Mouse (Mus musculus): ENCODE measurements around the gene Dpm3.

The Dpm3 gene

GRCm38 (mm10) chr3:89268916-89269315, 9.8 kb downstream of the Dpm3 start:
- in situ Hi-C loops (cut with MboI): no loop called here

GRCm38 (mm10) chr3:89270051-89270755, 11.0 kb downstream of the Dpm3 start, which contains the start of gene Slc50a1:
Slc50a1 (minus strand) TSS chr3:89270570.
- in situ Hi-C loops (cut with MboI): no loop called here

DNA sequence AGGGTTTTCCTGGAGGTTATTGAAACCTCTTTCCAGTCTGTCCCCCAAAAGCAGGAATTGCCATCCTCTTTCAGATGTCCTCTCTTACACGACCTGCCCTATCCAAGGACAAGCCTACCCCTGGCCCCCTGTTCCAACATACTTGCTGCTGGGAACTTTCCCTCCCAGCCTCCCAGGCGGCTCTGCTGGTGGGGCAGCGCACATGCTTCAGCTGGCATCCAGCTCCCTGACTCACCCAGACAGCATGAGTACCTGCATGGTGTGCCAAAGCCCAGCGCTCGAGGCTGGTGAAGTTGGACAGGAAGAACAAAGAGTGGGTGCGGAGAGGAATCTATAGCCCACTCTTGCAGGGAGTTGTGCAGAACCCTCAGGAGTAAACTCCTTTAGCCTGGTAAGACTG, 11.7 kb downstream of the Dpm3 start:
- in situ Hi-C loops (cut with MboI): no loop called here

DNA sequence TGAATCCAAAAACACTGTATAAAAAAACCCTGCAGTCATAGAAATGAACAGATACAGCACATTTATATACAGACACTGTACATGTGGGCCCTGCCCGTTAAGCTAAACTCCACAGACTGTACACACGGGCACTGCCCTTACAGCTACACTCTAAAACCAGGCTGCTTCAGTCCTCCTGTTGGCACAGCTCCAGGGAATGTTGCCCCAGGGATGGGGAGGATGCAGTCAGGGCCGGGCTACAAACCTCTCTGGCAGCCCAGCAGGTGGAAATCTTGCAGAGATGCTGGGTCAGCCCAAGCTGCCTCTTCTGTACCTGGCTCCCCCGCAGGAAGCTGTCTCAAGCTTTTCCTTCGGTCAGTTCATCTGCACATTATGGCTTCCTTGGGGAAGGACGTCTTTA, 12.6 kb downstream of the Dpm3 start:
- in situ Hi-C loops (cut with MboI): no loop called here

- in situ Hi-C loops (cut with MboI): no loop called here
These were observed 16.9 kb downstream of the Dpm3 start for GRCm38 (mm10) chr3:89276061-89276460.

DNA sequence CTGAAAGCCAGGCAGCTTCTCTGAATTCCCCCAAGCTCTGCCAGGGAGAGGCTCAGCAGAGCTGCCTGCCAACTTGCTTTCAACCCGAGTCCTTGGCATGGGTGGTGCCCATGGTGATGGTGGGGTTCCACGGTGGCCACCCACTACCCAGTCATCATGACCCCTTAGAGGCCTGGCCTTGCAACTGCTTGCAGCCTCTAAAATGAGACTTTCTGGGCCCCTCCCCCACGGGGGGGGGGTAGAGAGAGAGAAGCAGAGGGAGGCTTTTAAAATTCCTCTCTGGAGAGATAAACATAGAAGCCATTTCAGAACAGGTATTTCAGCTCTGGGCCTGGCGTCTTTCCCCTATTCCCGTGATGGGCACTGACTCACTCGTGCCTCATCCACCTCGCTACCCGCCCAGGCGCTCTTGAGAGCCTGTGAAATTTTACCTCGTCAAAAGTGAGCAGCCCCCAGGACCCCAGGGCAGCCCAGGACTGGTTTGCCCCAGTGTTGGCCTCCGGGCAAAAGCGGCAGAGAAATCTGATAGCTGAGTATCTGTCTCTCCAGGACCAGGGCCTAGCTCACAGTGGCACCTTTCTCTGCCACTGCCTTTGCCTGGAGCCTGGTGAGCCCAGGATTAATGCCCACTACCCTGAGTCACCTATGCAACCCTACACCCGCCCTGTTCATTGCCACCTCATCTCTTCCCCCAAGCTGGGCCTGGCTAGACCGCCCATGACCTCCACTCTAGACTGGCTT, 18.3 kb downstream of the Dpm3 start:
- in situ Hi-C loops (cut with MboI): no loop called here

- in situ Hi-C loops (cut with MboI): no loop called here
These were observed 18.9 kb downstream of the Dpm3 start for GRCm38 (mm10) chr3:89278107-89278506.

- in situ Hi-C loops (cut with MboI): no loop called here
These were observed 19.5 kb downstream of the Dpm3 start for GRCm38 (mm10) chr3:89278643-89279042.

DNA sequence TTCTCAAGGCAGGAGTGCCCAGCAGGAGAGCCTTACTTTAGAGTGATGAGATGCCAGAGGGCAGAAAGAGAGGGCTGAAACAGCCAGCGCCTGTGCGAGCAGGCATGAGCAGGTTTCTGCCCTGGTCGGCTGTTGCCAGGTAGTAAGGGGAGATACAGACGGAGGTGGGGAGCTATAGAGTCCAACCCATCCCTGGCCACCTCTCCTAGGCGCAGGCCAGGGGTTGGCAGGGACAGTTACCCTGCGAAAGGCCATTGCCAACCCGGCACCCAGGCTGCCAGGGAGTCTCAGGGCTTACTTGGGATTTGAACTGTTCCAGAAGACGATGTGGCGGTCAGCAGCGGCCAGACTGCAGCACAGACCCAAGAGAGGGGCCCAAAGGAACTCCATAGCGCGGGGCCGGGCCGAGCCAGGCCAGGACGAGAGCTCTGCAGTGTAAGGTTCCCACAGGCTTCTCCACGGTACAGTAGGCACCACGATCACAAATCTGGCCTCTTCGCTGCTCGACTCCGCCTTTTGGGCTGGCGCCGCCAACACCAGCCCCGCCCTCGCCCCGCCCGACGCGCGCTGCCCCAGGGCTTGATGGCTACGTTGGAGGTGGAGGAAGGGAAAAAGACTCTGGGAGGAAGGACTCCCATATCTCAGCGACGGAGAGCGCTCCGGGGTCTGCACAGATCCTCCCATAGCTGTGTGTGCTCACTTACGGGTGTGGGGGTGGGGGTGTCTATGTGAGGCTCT, 20.2 kb downstream of the Dpm3 start:
- in situ Hi-C loops (cut with MboI): no loop called here

GRCm38 (mm10) chr3:89280050-89280605, 21.0 kb downstream of the Dpm3 start:
- in situ Hi-C loops (cut with MboI): no loop called here

DNA sequence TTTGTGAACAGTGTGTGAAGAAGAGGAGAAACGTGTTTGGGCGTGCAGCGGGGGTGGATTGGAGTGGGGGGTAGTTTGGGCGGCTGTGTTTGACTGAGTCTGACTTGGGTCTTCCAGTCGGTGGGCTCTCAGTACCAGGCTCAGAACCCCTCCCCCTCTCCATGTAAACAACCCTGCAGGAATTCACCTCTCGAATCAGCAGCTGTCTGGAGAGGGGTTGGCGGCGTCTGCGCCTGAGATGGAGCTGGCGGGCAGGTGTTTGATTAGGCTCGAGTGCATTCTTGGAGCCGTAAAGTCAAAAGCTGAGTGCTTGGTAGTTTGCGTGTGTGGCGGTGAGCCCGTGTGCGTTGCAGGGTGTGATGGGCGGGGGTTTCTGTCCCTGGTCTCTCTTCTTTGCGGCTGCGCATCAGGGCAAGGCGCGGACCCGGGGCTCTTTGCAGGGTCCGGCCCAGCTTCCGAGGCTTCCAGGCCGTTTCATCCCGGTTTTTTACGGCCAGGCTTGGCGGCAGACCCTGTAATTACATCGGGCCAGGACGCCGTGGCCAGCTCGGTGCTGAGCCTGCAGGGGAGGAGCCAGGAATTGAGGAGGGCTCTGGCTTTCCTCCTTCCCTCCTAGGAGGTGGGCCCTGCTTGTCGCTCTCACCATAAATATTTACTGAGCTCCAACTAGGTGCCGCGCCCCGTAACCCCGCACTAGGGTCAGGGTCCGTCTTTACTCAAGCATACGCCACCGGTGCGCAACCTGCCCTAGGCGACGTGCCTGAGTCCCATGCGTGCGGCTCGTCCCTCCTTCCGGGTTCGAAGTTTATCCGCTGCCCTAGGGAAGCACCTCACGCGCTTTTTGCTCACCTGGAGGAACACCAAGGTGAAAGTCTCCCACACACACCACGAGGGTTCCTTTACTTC, 21.7 kb downstream of the Dpm3 start, which contains the start of gene Efna1:
TSS of gene Efna1 (minus strand) at position 537 of the 906 bp plus-strand sequence.
- in situ Hi-C loops (cut with MboI): no loop called here

DNA sequence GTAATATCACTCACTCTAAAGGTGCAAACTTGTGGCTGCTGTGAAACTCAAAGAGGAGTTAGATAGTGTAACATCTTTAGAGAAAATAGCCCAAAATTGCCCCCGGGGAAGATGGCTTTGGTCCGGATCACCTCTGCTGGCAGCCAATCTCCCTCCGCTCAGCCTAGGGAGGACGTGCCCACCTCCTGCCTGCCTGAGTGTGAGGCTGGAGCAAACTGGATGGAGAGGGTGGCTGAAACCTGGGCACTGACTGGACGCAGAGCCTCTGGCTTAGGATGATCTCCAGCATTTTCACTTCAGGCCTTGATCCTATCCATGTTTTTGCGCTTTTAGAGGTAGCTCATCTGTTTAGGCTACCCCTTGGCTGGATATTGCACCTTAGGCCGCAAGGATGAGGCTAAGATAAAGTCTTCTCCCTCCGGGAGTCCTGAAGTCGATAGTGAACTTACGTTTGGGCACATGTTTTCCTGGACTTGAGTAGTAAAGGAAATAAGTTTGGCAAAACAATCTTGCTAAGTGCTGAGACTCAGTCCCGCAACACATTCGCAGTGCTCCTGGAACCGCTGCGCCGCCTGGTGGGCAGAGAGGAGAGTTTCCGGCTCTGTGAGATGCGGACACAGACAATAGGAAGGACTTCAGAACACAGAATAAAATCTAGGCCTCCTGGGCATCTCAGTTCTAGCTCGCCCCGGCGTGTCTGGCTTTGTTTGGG, 22.6 kb downstream of the Dpm3 start:
- in situ Hi-C loops (cut with MboI): no loop called here

- in situ Hi-C loops (cut with MboI): no loop called here
These were observed 23.1 kb downstream of the Dpm3 start for GRCm38 (mm10) chr3:89282291-89282643.

- in situ Hi-C loops (cut with MboI): no loop called here
These were observed 25.1 kb downstream of the Dpm3 start for GRCm38 (mm10) chr3:89284261-89284660.

DNA sequence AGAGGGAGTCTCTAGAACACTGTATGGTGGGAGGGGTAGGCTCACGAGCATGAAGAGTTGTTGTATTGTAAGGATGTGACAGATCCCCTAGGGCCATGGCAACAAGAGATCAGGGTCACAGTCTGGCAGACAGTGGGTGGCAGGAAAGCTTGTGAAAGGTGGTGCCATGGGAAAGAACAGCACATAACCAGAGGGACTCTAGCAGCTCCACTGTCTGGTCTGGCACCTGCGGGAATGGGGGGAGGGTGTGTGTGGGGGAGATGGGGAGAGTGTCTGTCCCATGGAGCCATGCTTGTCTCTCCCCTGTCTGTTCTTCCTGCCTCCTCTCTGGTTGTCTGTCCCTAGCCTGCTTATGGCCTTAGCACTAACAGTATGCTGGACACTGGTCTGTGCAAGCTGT, 26.4 kb downstream of the Dpm3 start:
- in situ Hi-C loops (cut with MboI): no loop called here

GRCm38 (mm10) chr3:89287286-89287685, 28.1 kb downstream of the Dpm3 start:
- in situ Hi-C loops (cut with MboI): no loop called here

DNA sequence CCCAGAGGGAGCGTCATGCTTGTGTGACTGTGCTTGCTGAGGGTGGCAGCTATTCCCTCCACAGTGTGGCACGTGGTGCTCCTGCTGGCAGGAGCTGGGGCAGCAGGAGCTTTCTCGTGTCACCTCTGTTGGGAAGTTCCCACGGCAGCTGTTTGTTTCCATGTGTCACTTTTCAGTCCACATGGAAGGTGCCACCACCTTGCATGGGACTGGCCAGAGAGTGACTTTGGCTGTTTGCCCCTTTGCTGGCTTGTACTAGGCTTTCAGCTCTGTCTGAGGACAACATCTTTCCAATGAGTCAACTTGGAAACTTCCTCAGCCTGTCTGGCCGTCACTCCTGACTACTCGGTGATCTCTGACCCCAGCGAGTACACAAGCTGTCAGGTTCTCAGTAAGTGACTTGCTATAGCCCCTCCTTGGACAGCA, 29.4 kb downstream of the Dpm3 start:
- in situ Hi-C loops (cut with MboI): no loop called here

DNA sequence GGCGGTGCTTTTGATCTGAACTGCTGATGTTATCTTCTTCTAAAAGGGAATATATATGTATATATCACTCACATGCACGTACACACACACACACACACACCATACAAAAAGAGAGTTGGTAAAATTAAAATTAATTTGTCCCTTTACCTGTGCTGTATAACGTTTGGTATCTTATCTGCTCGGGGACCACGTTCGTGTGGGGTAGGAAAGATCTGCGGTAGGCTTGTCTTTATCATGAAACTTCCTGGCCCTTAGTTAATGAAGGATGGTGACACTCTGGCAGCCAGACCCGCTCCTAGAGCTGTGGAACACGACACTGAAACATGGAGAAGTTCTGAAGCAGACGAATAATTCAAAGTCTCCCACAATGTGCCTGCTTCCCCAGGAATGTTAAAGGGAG, 32.7 kb downstream of the Dpm3 start:
- in situ Hi-C loops (cut with MboI): no loop called here

- in situ Hi-C loops (cut with MboI): no loop called here
These were observed 33.1 kb downstream of the Dpm3 start for GRCm38 (mm10) chr3:89292303-89292702.

GRCm38 (mm10) chr3:89293247-89293918, 34.2 kb downstream of the Dpm3 start:
- in situ Hi-C loops (cut with MboI): no loop called here

Measured in mature B cell (primary cell).